Mouse (Mus musculus) ES-Bruce4 (cell line): ENCODE data around the gene Gpc3.

ENCODE experiments used
- EP300 ChIP-seq: IDR thresholded peaks from 2 replicates; pipeline ENCODE4 v1.6.1; 2011; ENCODE audit warnings: low read depth, low read length; ENCODE audit not compliant: insufficient read depth
- POLR2A ChIP-seq: IDR thresholded peaks from one replicate; pipeline ENCODE4 v1.8.1; 2011; ENCODE audit warnings: low read length; ENCODE audit not compliant: insufficient read depth

- TF ChIP-seq EP300: no peak
- no peak for TF ChIP-seq POLR2A
Measured at GRCm38 (mm10) chrX:52637419-52637818, 23.7 kb upstream of the Gpc3 start.
